Mouse (Mus musculus) testis, adult 2 months (tissue): ENCODE data around the gene Gng7.

ENCODE experiments used
- CTCF ChIP-seq: fragments of 200-500 bp; IDR thresholded peaks from 2 replicates; pipeline ENCODE4 v1.5.1; 2012; ENCODE audit warnings: low read depth, mild to moderate bottlenecking, inconsistent platforms, low read length, moderate library complexity; ENCODE audit not compliant: control insufficient read depth, insufficient read depth, insufficient replicate concordance
- POLR2A ChIP-seq: fragments of 200-500 bp; IDR thresholded peaks from 2 replicates; pipeline ENCODE4 v1.6.1; 2012; ENCODE audit warnings: low read depth, mild to moderate bottlenecking, inconsistent platforms, low read length, moderate library complexity; ENCODE audit not compliant: control insufficient read depth

GRCm38 (mm10) chr10:80930361-80931152 lies 84.2 kb downstream of the Gng7 start:
- TF ChIP-seq CTCF (no peak), POLR2A (no peak)
